Mouse (Mus musculus) spleen, adult 2 months (tissue): Measurements from ENCODE around the gene F11r.

Experiments used
- CTCF ChIP-seq: fragments of 200-500 bp; IDR thresholded peaks from 2 replicates; pipeline ENCODE4 v1.5.1; 2011; ENCODE audit warnings: mild to moderate bottlenecking, inconsistent platforms; ENCODE audit not compliant: insufficient read depth, insufficient read length, insufficient replicate concordance; ENCODE audit errors: extremely low read depth
- POLR2A ChIP-seq: fragments of 200-500 bp; IDR thresholded peaks from 2 replicates; pipeline ENCODE4 v1.6.1; 2011; ENCODE audit warnings: low read depth, low read length, inconsistent platforms

GRCm38 (mm10) chr1:171501016-171501610, 63.8 kb downstream of the F11r start:
- TF ChIP-seq POLR2A = no peak
- no peak for TF ChIP-seq CTCF
